Mouse (Mus musculus) heart, embryonic 15.5 days (tissue): ENCODE data around the gene Snx7. TPM values are rescaled to one million over a fixed set of nuclear protein-coding genes. Genes with fewer than 3 reads are reported as not detected.

Source experiments
- ATAC-seq: fragments of 200-750 bp; cut with Nextera tagmentation; replicated peaks from 2 replicates; pipeline ENCODE4 v1.8.0; 2017; ENCODE audit warnings: low read depth, moderate TSS enrichment; ENCODE audit not compliant: insufficient number of reproducible peaks, insufficient read depth, low FRiP score
- H3K27ac ChIP-seq: fragments of 300-500 bp; sonication (generic); 2 replicates; pipeline ENCODE4 v1.5.1; 2015; ENCODE audit warnings: mild to moderate bottlenecking, inconsistent platforms
- H3K27me3 ChIP-seq: fragments of 300-500 bp; sonication (generic); 2 replicates; pipeline ENCODE4 v1.6.1; 2015; ENCODE audit warnings: inconsistent platforms
- H3K36me3 ChIP-seq: fragments of 300-500 bp; sonication (generic); 2 replicates; pipeline ENCODE4 v1.6.1; 2015; ENCODE audit warnings: mild to moderate bottlenecking, inconsistent platforms
- H3K4me1 ChIP-seq: fragments of 300-500 bp; sonication (generic); replicated peaks from 2 replicates; pipeline ENCODE4 v1.6.1; 2015; ENCODE audit warnings: inconsistent platforms
- H3K4me2 ChIP-seq: fragments of 300-500 bp; sonication (generic); 2 replicates; pipeline ENCODE4 v1.6.1; 2015; ENCODE audit warnings: inconsistent platforms, mild to moderate bottlenecking, moderate library complexity
- H3K4me3 ChIP-seq: fragments of 300-500 bp; sonication (generic); 2 replicates; pipeline ENCODE4 v1.5.1; 2015; ENCODE audit warnings: mild to moderate bottlenecking, inconsistent platforms
- H3K9ac ChIP-seq: fragments of 300-500 bp; sonication (generic); 2 replicates; pipeline ENCODE4 v1.6.1; 2015; ENCODE audit warnings: mild to moderate bottlenecking, inconsistent platforms
- H3K9me3 ChIP-seq: fragments of 300-500 bp; sonication (generic); replicated peaks from 2 replicates; pipeline ENCODE4 v1.6.1; 2016; ENCODE audit warnings: inconsistent platforms
- WGBS: fragments of 180-500 bp; shearing (Covaris S2); methylation state at CpG from one replicate; pipeline ENCODE4 v1.1.7; 2015; ENCODE audit warnings: mixed read lengths; 5-methylcytosine and 5-hydroxymethylcytosine counted together
- polyA plus RNA-seq: library from polyadenylated mRNA; unstranded; fragments of >200 nt; fragmentation: Nextera tagmentation; extraction: Ambion mirVana; gene quantifications from 2 replicates; pipeline ENCODE4 v1.2.1, GENCODE M21; 2015

Gene Snx7
- polyA plus RNA-seq, result 39.1 and 43.8 TPM in 2 replicates

DNA sequence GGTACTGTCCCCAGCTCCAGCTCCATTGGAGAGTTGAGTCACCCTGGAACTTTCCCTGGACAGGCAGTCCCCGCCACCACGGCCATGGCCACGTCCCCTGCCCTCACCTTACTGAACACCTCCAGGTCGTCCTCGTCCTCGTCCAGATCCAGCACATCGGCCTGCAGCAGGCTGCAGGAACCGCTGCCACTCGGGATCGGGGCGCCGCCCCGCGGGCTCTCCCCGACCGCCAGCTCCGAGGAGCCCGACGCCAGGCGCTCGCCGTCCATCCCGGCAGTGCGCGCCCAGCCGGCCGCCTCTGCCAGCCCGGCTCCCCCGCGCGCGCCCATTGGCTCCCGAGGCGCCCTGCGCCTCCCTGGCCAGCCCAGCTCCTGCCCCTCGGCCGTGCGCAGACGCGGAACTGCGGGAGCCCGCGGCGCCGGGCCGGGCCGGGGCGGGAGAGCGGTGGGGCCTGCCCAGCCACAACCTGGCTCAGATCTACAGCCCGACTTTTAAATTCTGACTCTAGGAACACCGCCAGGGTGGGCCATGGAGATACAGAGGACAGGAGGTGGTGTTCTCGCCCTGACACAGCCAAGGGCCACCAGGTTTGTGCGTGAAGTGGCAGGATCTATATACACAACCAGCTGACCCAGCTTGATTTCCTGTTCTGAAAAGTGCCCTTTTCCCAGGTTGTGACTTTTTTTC lies at the start of gene Snx7:
TSS of gene Snx7 (minus strand) at position 300 of the 687 bp plus-strand sequence.
- Histone ChIP-seq H3K4me2 (peak within 1 kb of the TSS; percentile 72), H3K27ac (peak within 1 kb of the TSS; percentile 87), H3K36me3 (no peaks in the 10 kb centered on the region), H3K4me1 (peaks cover 27% of the 10 kb centered on the region), H3K27me3 (no peaks in the 10 kb centered on the region), H3K4me3 (peak within 1 kb of the TSS; percentile 68), H3K9ac (peak within 1 kb of the TSS; percentile 77), H3K9me3 (no peaks in the 10 kb centered on the region)
- WGBS, result under 1% methylated on average over 41 of the region's 53 CpGs
- peak; percentile 100 for ATAC-seq

DNA sequence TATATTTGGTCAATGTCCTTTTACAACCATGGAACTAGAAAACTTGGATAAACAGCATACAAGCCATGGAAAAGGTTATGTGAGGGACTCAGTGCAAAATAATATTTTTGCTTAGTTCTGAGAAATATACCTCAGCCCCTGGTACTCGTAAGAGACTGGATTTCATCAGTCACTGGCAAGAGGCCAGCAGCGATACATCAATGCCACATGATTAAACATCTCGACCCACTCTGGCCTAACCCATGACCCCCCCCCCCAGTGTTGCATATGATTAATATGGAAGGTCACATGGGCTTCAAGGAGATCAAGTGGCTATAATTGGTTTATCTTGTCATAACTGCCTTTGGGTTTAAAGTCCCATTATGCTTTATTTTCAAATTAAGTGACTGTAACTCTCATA lies 46.7 kb upstream of the Snx7 start:
- no peak overlapping the region for H3K4me2 ChIP-seq
- no peaks in the 10 kb centered on the region for H3K27me3 ChIP-seq
- no peaks in the 10 kb centered on the region for H3K36me3 ChIP-seq
- ATAC-seq, result no peak
- no peak overlapping the region for H3K9ac ChIP-seq
- no peak overlapping the region for H3K27ac ChIP-seq
- H3K4me1 ChIP-seq, result no peaks in the 10 kb centered on the region
- no peak overlapping the region for H3K4me3 ChIP-seq
- WGBS, result 62% methylated on average over 3 of the region's 3 CpGs
- no peaks in the 10 kb centered on the region for H3K9me3 ChIP-seq

- ATAC-seq, result no peak
- H3K9me3 ChIP-seq, result no peaks in the 10 kb centered on the region
- 57% methylated on average over 2 of the region's 2 CpGs for WGBS
Observed at GRCm38 (mm10) chr3:117893736-117894135, 25.0 kb upstream of the Snx7 start.

GRCm38 (mm10) chr3:117875450-117875849 lies 6.7 kb upstream of the Snx7 start:
- 74% methylated on average over 3 of the region's 3 CpGs for WGBS
- H3K27me3 ChIP-seq, result no peaks in the 10 kb centered on the region
- H3K9ac ChIP-seq, result no peak overlapping the region
- H3K9me3 ChIP-seq, result no peaks in the 10 kb centered on the region
- no peak overlapping the region for H3K4me3 ChIP-seq
- H3K4me1 ChIP-seq, result no peaks in the 10 kb centered on the region
- ATAC-seq, result no peak
- no peak overlapping the region for H3K27ac ChIP-seq
- H3K4me2 ChIP-seq, result no peak overlapping the region
- H3K36me3 ChIP-seq, result no peaks in the 10 kb centered on the region

More at GRCm38 (mm10) chr3:117893736-117894135, 25.0 kb upstream of the Snx7 start:
- no peak overlapping the region for H3K27ac ChIP-seq
- no peaks in the 10 kb centered on the region for H3K4me1 ChIP-seq
- no peak overlapping the region for H3K4me3 ChIP-seq
- no peak overlapping the region for H3K9ac ChIP-seq
- no peak overlapping the region for H3K4me2 ChIP-seq
- H3K36me3 ChIP-seq, result no peaks in the 10 kb centered on the region
- no peaks in the 10 kb centered on the region for H3K27me3 ChIP-seq

- Histone ChIP-seq H3K4me1 (0 out of 2 replicates have a peak, but pooled peaks cover 3% of the 10 kb centered on the region), H3K9me3 (no peaks in the 10 kb centered on the region), H3K27me3 (no peaks in the 10 kb centered on the region), H3K4me3 (no peak overlapping the region), H3K4me2 (no peak overlapping the region), H3K36me3 (no peaks in the 10 kb centered on the region), H3K9ac (no peak overlapping the region), H3K27ac (no peak overlapping the region)
- no peak for ATAC-seq
- 68% methylated on average over 5 of the region's 5 CpGs for WGBS
Observed at GRCm38 (mm10) chr3:117873209-117873863, 4.6 kb upstream of the Snx7 start.

GRCm38 (mm10) chr3:117869324-117869715 lies 584 bp upstream of the Snx7 start:
- WGBS, result 15% methylated on average over 2 of the region's 2 CpGs
- Histone ChIP-seq H3K36me3 (no peaks in the 10 kb centered on the region), H3K9ac (peak overlapping the region; percentile 77), H3K4me2 (peak overlapping the region; percentile 72), H3K27me3 (no peaks in the 10 kb centered on the region), H3K27ac (peak overlapping the region; percentile 87), H3K4me3 (peak overlapping the region; percentile 68), H3K9me3 (no peaks in the 10 kb centered on the region), H3K4me1 (peaks cover 25% of the 10 kb centered on the region)
- no peak for ATAC-seq

- no peaks in the 10 kb centered on the region for H3K27me3 ChIP-seq
- no peak for ATAC-seq
- H3K4me1 ChIP-seq, result peaks cover 27% of the 10 kb centered on the region
- H3K4me3 ChIP-seq, result peak overlapping the region; percentile 68
- no peaks in the 10 kb centered on the region for H3K9me3 ChIP-seq
- peak overlapping the region; percentile 87 for H3K27ac ChIP-seq
- no peaks in the 10 kb centered on the region for H3K36me3 ChIP-seq
- H3K9ac ChIP-seq, result peak overlapping the region; percentile 77
- peak overlapping the region; percentile 72 for H3K4me2 ChIP-seq
- 23% methylated on average over 2 of the region's 2 CpGs for WGBS
Observed at GRCm38 (mm10) chr3:117868091-117868490, 645 bp downstream of the Snx7 start.

- Histone ChIP-seq H3K9me3 (no peaks in the 10 kb centered on the region), H3K27ac (peak overlapping the region; percentile 39), H3K4me2 (peak overlapping the region; percentile 72), H3K36me3 (no peaks in the 10 kb centered on the region), H3K4me1 (peaks cover 32% of the 10 kb centered on the region), H3K27me3 (no peaks in the 10 kb centered on the region), H3K9ac (no peak overlapping the region), H3K4me3 (peak overlapping the region; percentile 68)
- ATAC-seq, result no peak
- WGBS, result 35% methylated on average over 12 of the region's 12 CpGs
Observed at GRCm38 (mm10) chr3:117866696-117867407, 1.9 kb downstream of the Snx7 start.

DNA sequence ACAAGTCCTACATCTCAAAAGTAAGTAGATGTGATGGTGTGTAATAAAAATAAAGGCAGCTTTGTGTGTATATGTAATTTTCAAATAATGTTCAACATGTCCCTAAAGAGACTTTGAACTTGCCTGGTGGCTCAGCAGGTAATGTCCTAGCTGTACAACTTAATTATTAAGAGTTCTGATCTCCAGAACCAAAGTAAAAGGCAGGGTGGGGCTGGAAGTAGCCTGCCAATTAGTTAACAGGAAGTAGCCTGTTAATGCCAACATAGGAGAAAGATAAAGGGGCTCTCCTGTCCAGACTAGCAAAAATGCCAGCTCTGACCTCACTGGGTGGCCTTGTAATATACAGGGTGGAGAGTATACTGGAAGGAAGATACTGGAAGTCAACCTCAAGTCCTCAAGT lies 3.1 kb downstream of the Snx7 start:
- H3K36me3 ChIP-seq, result no peaks in the 10 kb centered on the region
- H3K9ac ChIP-seq, result no peak overlapping the region
- H3K4me2 ChIP-seq, result no peak overlapping the region
- no peak overlapping the region for H3K27ac ChIP-seq
- peaks cover 32% of the 10 kb centered on the region for H3K4me1 ChIP-seq
- no peaks in the 10 kb centered on the region for H3K27me3 ChIP-seq
- H3K9me3 ChIP-seq, result no peaks in the 10 kb centered on the region
- no peak overlapping the region for H3K4me3 ChIP-seq
- ATAC-seq, result no peak

DNA sequence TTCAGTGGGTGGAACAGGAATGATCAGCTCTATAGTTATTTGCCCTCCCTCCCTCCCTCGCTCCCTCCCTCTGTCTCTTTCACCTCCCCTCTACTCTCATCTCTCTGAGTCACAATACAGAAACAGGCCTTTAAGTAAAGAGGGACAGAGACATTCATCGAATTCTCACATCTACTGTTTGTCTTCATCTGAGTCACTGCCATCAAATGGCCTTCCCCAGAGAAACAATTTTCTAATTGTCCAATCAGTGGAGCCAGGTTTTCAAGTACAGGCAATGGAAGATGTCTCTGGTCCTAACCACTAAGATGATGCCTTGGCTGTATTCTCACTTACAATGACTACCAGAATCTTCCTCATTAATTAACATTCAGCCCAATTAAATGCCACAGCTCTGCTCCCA lies 5.8 kb downstream of the Snx7 start:
- H3K9me3 ChIP-seq, result no peaks in the 10 kb centered on the region
- no peak overlapping the region for H3K4me2 ChIP-seq
- peaks cover 28% of the 10 kb centered on the region for H3K4me1 ChIP-seq
- no peaks in the 10 kb centered on the region for H3K27me3 ChIP-seq
- no peak overlapping the region for H3K4me3 ChIP-seq
- ATAC-seq, result no peak
- no peak overlapping the region for H3K27ac ChIP-seq
- WGBS, result 52% methylated on average over 2 of the region's 2 CpGs
- H3K36me3 ChIP-seq, result peaks cover 6% of the 10 kb centered on the region
- H3K9ac ChIP-seq, result no peak overlapping the region

GRCm38 (mm10) chr3:117861977-117862434 lies 6.7 kb downstream of the Snx7 start:
- Histone ChIP-seq H3K36me3 (peaks cover 6% of the 10 kb centered on the region), H3K27me3 (no peaks in the 10 kb centered on the region)

More at GRCm38 (mm10) chr3:117861977-117862434, 6.7 kb downstream of the Snx7 start:
- WGBS, result 78% methylated on average over 6 of the region's 6 CpGs
- no peak overlapping the region for H3K27ac ChIP-seq
- H3K4me1 ChIP-seq, result peaks cover 19% of the 10 kb centered on the region
- no peak overlapping the region for H3K4me2 ChIP-seq
- ATAC-seq, result no peak
- no peaks in the 10 kb centered on the region for H3K9me3 ChIP-seq
- H3K4me3 ChIP-seq, result no peak overlapping the region
- H3K9ac ChIP-seq, result no peak overlapping the region
